In genomic region chr8:123806374-123806935, GRCm38 (mm10) we compare ENCODE assay signal across 8 mouse cellular contexts. TPM values are rescaled to one million over a fixed set of nuclear protein-coding genes. Genes with fewer than 3 reads are reported as not detected.
DNase-seq lines count a peak whose midpoint lies in the region; ATAC-seq and TF ChIP-seq lines count a peak whose summit lies in the region.

No protein-coding gene starts in this region.

- no peaks in the 10 kb centered on the region for H3K36me3 ChIP-seq in stomach, embryonic 14.5 days (ENCODE audit: control insufficient read depth, insufficient read depth, low read length)

- ATAC-seq in stomach, embryonic 14.5 days (ENCODE audit: insufficient number of reproducible peaks, insufficient read depth, low FRiP score, low read depth) = no peak

- TF ChIP-seq CTCF in cerebellum, adult 2 months (IDR thresholded peaks at IDR 0.05; ENCODE audit: borderline replicate concordance, insufficient read depth, low read depth, low read length) = no peak

- H3K9me3 ChIP-seq in stomach, embryonic 14.5 days (ENCODE audit: control insufficient read depth, low read depth, low read length) = no peaks in the 10 kb centered on the region

- H3K4me2 ChIP-seq in stomach, embryonic 14.5 days (replicated peaks; ENCODE audit: low read depth, low read length) = peak overlapping the region; percentile 57

- H3K27me3 ChIP-seq in cerebellum, adult 2 months (ENCODE audit: control insufficient read depth, insufficient read depth, low read length) = no peaks in the 10 kb centered on the region
- H3K27me3 ChIP-seq in stomach, embryonic 14.5 days (ENCODE audit: control insufficient read depth, insufficient read depth, low read length) = no peaks in the 10 kb centered on the region

- WGBS in cerebellum, adult 2 months = 2% methylated on average over 12 of the region's 12 CpGs
- WGBS in stomach, embryonic 14.5 days = 2% methylated on average over 12 of the region's 12 CpGs

- DNase-seq in cerebellum, adult 2 months = peak in 1 of 2 experiments; percentile 45
- DNase-seq in cerebellum, adult 11 months = no peak
- peak; percentile 48 for DNase-seq in retina, embryonic 14.5 days (ENCODE audit: low spot score)
- DNase-seq in retina, postnatal 1 day = no peak
- peak; percentile 29 to 36 for DNase-seq in kidney, postnatal 36 days
- no peak for DNase-seq in T-cell, adult 2 months (ENCODE audit: low spot score)
- DNase-seq in adipocyte (ENCODE audit: low spot score) = no peak

- no peak for TF ChIP-seq POLR2A in cerebellum, adult 2 months (IDR thresholded peaks at IDR 0.05; ENCODE audit: borderline replicate concordance, insufficient read depth, low read length)

- H3K27ac ChIP-seq in cerebellum, adult 2 months (ENCODE audit: insufficient read depth, low read length) = peak overlapping the region; percentile 89
- peak overlapping the region; percentile 86 for H3K27ac ChIP-seq in stomach, embryonic 14.5 days (ENCODE audit: low read length)

- H3K4me1 ChIP-seq in cerebellum, adult 2 months (ENCODE audit: control insufficient read depth, insufficient read depth, low read length) = peaks cover 20% of the 10 kb centered on the region
- peaks cover 14% of the 10 kb centered on the region for H3K4me1 ChIP-seq in stomach, embryonic 14.5 days (ENCODE audit: control insufficient read depth, insufficient read depth, low read length)

- H3K9ac ChIP-seq in stomach, embryonic 14.5 days (replicated peaks; ENCODE audit: low read depth, low read length) = peak overlapping the region; percentile 75

- H3K4me3 ChIP-seq in cerebellum, adult 2 months (replicated peaks; ENCODE audit: insufficient read depth, low read depth, low read length) = peak overlapping the region; percentile 93
- peak overlapping the region; percentile 79 for H3K4me3 ChIP-seq in stomach, embryonic 14.5 days (ENCODE audit: low read depth, low read length)

RNA-seq across cellular contexts. Expression of gene Rab4a, which starts 0.7 kb away (rescaled TPM):
- 102 and 111 TPM in 2 replicates for polyA plus RNA-seq in cerebellum, adult 2 months (2012; rRNA removed)
- polyA plus RNA-seq in stomach, embryonic 14.5 days (2014; fragmentation: Nextera tagmentation; extraction: Ambion mirVana) = 45.8 and 52.6 TPM in 2 replicates

RNA-seq across cellular contexts. Expression of gene Ccsap, which starts 53.6 kb away (rescaled TPM):
- 19.6 and 23.5 TPM in 2 replicates for polyA plus RNA-seq in cerebellum, adult 2 months (2012; rRNA removed)
- polyA plus RNA-seq in stomach, embryonic 14.5 days (2014; fragmentation: Nextera tagmentation; extraction: Ambion mirVana) = 3.6 and 4.6 TPM in 2 replicates

Comparison
In these comparisons a context has a peak if more than half of its experiments do, and no peak if none do; other contexts are left out.
1. DNase-seq: peak in retina, embryonic 14.5 days (single experiment) and kidney, postnatal 36 days (2 of 2); none in cerebellum, adult 11 months (single experiment), retina, postnatal 1 day (single experiment), T-cell, adult 2 months (single experiment) and adipocyte (single experiment).